Mouse (Mus musculus) ES-Bruce4 (cell line): Measurements from ENCODE around the gene Prr11.

Experiments used
- CTCF ChIP-seq: IDR thresholded peaks from one replicate; pipeline ENCODE4 v1.8.1; 2011; ENCODE audit warnings: low read depth, low read length
- POLR2A ChIP-seq: IDR thresholded peaks from one replicate; pipeline ENCODE4 v1.8.1; 2011; ENCODE audit warnings: low read length; ENCODE audit not compliant: insufficient read depth

DNA sequence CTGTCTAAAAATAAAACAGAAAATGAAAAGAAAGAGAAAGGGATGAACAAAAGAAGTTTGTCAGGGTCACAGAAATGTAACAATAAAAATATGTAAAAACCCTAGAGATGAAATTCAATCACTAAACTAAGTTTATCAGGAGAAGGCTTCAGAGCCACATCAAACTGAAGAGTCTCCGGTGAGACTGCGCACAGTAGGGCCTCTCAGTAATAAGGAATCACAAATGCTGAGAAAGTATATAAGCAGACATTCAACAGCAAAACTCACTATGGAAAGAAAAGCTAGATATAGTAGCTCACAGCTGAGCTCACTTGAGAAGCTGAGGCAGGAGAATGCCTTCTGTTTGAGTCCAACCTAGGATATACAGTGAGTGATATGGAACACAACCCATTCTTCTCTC lies 48.1 kb downstream of the Prr11 start:
- TF ChIP-seq POLR2A: no peak
- TF ChIP-seq CTCF: no peak
